Mouse (Mus musculus) T-helper 17 cell (primary cell): ENCODE results near the gene Zdhhc13.

Experiments
- in situ Hi-C, 2 experiments: fragments of 300-600 bp; cut with MboI, MseI; formaldehyde crosslinking; loops; 1 replicate in 1 of 2; 2 replicates in 1 of 2; pipeline ENCODE4 v1.15.1; 2025; ENCODE audit warnings: high pct_unique_total_duplicates in 2 of 2

The Zdhhc13 gene

DNA sequence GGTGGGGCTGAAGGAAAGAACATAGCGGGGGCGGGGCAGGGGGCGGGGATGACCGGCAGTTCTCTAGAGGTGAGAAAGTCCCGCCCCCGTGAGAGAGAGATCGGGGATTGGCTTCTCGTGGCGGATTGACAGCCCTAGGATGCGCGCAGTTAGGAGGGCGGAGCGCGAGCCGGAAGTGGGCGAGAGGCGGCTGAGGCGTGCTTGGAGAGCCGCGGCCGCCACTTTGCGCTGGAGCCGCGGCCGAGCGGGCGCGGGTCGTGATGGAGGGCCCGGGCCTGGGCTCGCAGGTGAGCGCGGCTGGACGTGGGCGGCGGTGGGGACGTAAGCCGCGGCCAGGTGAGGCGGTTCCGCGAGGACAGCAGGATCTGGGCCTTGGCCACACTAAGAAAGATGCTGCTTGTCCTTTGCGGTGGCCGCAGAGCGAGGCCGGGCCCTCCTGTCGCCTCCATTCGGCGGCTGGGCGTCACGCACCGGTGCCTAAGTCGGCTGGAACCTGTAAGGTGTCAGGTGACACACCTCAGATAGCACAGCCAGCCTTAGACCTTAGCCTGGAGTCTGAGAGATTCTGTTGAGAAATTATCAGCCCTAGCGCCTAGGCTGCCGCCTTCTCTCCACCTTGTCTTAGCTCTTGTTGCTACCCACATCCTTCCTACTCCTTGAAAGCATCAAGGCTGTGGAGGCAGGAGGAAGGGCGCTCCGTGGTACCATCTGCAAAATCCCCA is at the start of gene Zdhhc13:
Gene Zdhhc13, plus strand, starts transcription at position 153 of the 722 bp plus-strand sequence.
- in situ Hi-C loops: loop anchor here in 1 of 2 experiments (5.0 kb wide), 1 partner anchor 37 kb away; no protein-coding TSS in a partner anchor

DNA sequence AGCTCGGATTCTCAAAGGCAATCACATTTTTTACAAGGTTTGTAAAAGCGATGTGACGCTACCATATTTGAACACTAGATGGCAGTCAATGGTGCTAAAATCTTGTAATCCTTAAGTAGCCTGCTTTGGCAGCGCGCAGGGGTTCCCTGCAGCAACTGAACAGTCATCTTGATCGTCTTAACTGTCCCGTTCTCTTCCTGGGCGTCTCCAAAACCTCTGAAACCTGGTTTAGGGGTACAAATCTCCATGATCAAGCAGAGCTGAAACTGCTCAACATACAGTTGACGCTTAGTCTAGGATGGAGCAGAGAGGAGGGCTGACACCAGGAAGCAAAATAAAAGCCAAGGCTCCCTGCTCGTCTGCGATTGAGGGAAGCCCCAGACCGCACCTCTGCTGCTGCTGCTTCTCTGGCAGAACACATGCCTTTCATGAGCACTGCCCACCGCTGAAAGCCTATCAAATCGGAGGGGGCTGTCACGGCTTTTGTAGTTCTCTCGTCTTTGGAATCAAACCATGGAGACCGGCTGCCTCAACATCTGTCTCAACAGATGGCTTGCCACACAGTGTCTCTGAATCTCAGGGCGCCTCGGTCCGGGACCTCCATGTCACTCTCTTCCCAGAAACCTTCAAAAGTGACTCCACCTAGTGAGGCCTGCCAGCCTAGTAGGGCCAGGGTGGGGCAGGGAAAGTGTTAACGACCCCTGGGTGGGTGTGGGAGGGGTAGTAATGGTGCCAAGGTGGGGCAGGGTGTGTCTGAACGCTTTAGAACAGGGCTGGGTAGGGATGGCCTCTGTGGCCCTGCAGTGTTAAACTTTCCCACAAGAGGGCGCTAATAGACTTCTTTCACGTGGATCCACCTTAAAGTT is 39.3 kb upstream of the Zdhhc13 start:
- in situ Hi-C loops: loop anchor here (5.0 to 25.0 kb wide), 7 partner anchors 38 to 1662 kb away; partner anchors contain the start of gene Zdhhc13 (in 1 of the 2)

DNA sequence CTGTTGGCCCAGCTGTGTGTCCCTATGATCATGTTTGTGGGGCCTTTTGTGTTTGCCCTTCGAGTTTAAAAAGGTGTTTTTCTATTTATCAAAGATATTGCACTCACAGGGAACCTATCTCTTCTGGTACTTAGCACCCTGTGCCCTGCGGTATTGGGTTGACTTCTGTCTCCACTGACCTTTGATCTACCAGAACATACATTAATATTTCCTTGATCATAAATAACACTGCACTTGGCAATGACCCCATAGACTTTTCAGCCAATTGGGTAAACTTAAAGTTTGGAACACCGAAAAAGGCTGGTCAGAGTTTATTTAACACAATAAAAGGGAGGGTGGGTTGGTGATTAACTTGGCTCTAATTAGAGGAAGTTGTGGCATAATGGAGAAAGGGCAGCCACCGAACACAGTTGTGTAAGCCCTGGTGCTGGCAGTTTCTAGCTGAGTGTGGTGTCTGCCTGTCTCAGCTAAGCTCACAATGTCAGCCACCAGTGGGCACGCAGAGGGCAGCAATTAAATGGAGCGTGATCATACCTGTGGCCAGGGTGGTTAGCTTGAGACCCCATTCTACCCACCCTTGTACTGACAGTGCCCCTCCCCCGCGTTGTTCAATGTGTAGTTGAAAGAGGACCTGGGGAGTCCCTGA is 38.5 kb upstream of the Zdhhc13 start:
- in situ Hi-C loops: loop anchor here (5.0 to 25.0 kb wide), 5 partner anchors 37 to 1663 kb away; partner anchors contain the start of gene Zdhhc13 (in 1 of the 2)

DNA sequence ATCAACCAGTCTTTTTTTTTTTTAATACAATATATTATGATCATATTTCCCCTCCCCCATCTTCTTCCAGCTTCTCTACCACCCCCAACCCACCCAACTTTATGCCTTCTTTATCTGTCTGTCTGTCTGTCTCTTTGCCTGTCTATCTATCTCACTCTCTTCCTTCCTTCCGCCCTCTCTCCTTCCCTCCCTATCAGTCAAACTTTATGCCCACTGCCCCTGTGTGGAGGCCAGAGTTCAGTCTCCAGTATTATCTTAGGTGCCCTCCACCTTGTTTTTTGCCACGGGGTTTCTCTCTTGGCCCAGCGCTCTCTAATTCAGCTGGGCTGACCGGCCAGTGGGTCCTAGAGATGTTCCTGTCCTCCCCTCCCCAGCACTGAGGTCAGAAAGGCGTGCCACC is 37.6 kb upstream of the Zdhhc13 start:
- in situ Hi-C loops: loop anchor here (5.0 to 25.0 kb wide), 5 partner anchors 36 to 1664 kb away; partner anchors contain the start of gene Zdhhc13 (in 1 of the 2)

DNA sequence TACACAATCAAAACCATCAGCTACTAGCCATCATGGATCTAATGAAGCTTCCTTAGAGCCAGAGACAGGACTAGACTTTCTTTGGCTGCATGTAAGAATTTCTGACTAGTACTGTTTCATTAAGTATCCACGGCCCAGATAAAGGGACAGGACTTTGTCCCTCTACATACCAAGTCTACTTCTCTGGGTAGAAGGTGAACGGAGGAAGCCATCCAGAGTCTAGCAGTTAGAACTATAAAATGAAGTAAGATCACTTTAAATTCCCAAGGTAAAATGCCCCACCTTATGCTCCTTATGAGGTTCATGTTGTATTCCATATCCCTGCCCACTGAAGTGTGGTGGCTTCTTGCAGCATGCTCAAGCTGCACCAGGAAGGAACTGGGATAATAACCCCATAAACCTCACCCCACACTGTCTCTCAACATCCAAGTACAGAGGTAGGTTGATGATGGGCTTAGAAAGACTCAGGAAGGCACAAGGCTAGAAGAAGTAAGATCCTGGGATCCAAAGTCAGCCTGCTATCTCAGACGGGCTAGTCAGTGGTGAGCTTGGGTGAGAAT is 34.3 kb upstream of the Zdhhc13 start:
- in situ Hi-C loops: loop anchor here (5.0 to 25.0 kb wide), 5 partner anchors 33 to 1667 kb away; partner anchors contain the start of gene Zdhhc13 (in 1 of the 2)

DNA sequence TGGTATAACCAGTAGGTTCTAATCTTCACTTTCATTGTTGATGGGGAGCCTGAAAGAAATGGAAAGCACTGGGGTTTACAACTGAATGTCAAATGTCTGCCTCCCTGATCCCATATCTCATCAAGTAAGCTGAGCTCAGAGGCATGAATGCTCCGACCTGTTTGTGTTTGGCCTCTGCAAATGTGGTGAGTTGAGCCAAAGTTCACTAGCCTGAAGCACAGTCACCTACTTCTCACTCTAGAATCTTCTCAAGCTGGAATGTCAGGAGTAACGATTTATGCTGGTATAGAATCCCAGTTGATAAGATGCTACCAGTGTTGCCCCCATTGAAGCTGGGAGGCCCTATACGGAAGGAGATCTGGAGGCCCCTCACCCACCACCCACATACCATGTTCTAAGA is 33.0 kb upstream of the Zdhhc13 start:
- in situ Hi-C loops: loop anchor here in 1 of 2 experiments (25.0 kb wide), 1 partner anchor 1669 kb away; no protein-coding TSS in a partner anchor

DNA sequence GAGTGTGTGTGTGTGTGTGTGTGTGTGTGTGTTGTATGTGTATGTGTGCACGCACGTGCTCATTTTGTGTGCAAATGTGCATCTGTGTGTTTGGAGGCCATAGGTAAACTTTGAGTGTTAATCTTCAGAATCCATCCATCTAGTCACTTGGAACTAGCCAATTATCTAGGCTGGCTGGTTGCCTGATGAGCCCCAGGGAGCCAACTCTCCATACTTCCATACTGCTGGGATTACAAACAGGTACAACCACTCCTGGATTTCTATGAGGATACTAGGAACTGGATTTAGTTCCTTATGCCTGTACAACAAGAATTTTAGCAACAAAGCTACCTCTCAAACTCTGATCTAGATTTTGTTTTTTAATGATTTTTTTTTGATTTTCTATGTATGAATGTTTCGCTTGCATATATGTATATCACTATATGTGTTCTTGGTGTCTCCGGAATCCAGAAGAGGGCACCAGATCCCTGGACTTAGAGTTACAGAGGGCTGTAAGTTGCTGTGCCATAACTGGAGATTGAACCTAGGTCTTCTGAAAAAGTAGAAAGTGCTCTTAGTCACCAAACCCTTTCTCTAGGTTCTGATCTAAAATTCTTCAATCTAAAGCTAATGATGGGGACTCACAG is 32.4 kb upstream of the Zdhhc13 start:
- in situ Hi-C loops: loop anchor here in 1 of 2 experiments (25.0 kb wide), 1 partner anchor 1669 kb away; no protein-coding TSS in a partner anchor

DNA sequence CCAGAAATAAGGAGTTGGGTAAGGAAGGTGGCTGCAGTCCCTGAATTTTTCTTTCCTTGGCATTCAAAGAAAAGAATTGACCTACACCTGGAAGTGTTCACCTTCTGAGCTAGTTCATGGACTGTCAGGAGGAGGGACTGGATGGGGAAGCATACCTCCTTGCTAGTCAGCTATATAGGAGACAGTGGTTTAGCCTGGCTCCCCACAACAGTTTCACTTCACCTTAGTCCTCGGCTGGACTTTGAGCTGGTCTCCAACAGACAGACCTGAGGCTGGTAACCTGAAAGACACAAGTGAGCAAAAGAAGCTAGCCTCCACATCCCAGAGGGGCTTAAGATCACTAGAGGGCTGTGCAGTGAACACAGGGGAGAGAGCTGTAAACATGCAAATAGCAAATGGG is 30.7 kb upstream of the Zdhhc13 start:
- in situ Hi-C loops: loop anchor here in 1 of 2 experiments (25.0 kb wide), 1 partner anchor 1671 kb away; no protein-coding TSS in a partner anchor

DNA sequence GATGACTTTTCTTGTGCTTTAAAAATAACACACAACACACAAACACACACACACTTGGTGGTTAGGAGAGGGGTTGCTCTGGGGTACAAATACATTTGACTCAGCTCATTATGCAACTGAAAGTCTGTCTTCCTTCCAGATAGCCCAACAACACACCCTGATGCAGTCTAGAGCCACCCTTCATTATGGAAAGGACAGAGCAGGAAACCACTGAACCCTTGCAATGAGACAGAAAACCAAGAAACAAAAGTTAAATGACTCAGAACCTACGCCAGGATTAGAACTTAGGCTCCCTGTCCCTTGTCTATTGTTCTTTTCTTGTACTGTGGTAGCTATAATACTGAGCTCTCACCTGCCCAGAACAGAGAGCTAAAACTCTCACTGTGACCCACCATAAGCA is 28.0 kb upstream of the Zdhhc13 start:
- in situ Hi-C loops: loop anchor here in 1 of 2 experiments (25.0 kb wide), 1 partner anchor 1673 kb away; no protein-coding TSS in a partner anchor

DNA sequence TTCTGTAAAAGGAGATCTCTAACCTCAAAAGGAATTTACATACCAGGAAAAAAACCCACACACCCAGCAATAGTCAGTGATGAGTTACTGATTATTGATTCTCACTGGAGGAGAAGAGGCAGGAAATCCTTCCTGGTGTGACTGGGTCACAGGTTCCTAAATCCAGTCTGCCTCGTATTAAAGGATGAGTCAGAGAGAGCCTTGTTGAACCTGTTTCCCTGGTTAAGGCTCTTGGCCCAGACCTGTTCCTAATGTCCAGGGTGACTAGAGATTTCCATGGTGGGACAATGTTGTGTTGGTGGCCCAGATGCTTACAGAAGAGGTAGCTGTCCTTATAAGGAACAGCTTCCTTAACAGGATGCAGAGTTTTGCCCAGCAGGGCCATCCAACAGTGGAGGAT is 26.5 kb upstream of the Zdhhc13 start:
- in situ Hi-C loops: loop anchor here in 1 of 2 experiments (25.0 kb wide), 1 partner anchor 1675 kb away; no protein-coding TSS in a partner anchor

DNA sequence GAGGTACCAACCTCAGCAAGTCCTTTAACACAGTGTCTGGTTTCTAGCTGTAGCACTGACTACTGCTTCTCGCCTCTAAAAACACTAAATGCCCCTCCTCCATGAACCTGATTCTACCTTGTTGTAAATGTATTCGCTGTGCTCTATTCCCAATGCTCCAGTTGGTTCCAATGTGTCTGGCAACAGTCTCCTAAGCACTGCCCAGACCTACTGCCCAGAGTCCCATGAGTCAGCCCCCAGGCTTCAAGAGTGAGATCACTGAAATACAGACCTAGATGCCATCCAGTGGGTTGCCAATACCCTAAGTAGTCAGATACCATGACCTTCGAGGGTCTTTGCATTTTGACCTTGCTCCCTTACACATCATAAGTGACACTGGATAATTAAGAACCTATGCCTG is 26.1 kb upstream of the Zdhhc13 start:
- in situ Hi-C loops: loop anchor here in 1 of 2 experiments (25.0 kb wide), 1 partner anchor 1675 kb away; no protein-coding TSS in a partner anchor

DNA sequence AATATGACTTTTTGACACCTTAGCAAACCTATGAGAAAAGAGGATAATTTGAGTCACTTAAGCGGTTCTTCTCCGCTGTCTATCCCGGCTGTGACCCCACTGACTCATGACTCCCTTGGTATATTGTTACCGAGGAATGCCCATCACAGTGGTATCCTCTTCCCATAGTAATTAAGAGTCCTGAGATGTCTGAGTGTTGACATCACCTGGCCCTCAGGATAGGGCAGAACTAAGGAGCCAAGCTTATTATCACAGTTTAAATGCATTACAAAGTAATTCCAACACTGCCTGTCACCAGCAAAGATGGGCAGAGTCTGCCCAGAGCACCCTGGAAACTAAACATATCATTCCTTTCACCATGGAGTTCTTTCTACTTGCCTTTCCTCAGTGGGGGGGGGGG is 22.8 kb upstream of the Zdhhc13 start:
- in situ Hi-C loops: loop anchor here in 1 of 2 experiments (25.0 kb wide), 1 partner anchor 1679 kb away; no protein-coding TSS in a partner anchor

DNA sequence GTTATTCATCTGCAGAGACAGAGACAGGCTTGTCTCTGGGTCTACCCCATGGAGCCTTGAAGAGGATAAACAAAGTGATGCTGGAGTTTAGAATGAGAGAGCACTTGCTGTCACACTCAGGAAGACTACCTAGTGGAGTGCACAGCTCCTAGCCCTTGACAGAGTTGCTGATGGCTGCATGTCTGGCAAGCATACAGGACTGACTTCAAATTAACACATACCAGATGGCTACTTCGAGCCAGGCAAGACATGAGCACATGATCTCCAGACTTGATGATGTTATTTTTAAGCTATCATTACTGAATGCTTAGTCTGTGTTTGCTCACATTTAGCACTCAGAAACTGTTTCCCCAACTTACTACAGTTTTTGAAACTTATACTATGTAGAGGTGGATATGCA is 19.1 kb upstream of the Zdhhc13 start:
- in situ Hi-C loops: loop anchor here in 1 of 2 experiments (25.0 kb wide), 1 partner anchor 1682 kb away; no protein-coding TSS in a partner anchor

DNA sequence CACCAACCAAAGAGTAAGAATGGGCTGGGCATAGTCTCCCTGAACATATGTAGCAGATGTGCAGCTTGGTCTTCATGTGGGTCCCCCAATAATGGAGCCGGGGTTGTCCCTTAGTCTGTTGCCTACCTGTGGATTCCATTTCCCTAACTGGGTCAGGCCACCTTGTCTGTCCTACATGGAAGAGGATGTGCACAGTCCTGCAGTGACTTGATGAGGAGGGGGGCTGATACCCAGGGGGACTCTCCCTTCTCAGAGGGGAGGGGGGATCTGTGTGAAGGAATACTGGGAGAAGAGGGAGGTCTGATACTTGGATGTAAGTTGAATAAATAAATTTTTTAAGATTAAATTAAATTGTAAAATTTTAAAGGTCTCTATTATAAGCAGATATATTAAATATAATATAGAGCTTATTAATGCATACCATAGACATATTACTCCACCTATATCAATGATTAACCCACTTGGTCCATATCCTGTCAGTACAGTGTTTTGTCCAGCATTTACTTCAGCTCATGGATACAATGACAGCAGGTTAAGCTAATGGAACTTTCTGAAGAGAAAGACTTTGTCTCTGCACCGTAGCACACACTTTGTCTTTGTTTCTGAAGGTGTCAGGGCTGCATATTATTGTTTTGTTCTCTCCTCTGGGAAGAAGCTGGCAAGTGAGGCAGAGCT is 16.6 kb upstream of the Zdhhc13 start:
- in situ Hi-C loops: loop anchor here in 1 of 2 experiments (25.0 kb wide), 1 partner anchor 1685 kb away; no protein-coding TSS in a partner anchor

DNA sequence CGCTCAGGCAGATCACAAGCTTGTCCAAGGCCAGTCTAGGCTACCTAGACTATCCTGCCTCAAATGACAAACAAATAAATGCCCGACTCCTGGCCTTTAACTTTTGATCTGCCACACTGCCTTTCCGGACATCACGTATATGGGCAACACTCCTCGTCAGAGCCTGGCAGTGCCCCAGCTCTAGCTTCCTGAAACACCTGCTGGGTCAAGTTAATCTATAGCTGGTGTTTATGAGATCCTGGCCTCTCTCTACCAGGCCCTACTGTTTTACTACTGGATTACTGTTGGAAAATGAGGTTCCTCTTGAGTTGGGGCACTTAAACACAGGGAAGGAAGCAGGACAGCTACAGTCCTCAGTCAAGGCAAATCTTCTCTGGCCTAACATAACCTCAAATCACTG is 15.5 kb upstream of the Zdhhc13 start:
- in situ Hi-C loops: loop anchor here in 1 of 2 experiments (25.0 kb wide), 1 partner anchor 1686 kb away; no protein-coding TSS in a partner anchor

DNA sequence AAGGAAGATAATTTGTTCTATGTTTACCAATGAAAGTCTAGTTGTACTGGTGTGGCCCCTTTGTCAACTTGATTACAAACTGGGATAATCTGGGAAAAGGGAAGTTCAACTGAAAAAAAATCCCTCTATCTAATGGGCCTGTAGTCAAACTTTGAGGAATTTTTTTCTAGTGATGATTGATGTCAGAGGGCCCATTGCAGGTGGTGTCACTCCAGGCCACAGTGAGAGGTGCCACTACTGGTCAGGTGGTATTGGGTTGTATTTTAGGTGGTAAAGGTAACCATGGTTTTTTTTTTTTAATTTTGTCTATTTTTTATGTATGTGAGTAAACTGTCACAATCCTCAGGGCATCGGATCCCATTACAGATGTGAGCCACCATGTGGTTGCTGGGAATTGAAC is 14.2 kb upstream of the Zdhhc13 start:
- in situ Hi-C loops: loop anchor here in 1 of 2 experiments (25.0 kb wide), 1 partner anchor 1687 kb away; no protein-coding TSS in a partner anchor

DNA sequence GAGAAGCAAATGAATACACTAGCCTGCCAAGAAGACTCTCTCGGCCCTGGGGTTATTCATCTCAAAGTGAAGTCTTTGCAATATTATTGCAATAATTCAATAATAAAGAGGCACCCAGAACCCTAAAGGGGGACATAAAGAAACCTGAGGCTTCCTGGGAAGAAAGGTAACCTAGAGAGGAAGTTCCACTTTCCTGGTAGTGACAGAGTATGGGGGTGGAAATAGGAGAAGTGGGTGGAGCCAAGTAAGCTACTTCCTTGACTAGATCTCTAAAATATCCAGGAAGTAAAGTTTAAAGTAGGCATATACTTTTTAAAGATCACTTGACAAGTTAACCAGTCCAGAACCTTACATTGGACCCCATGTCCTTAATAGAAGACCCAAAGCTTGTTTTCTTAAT is 13.4 kb upstream of the Zdhhc13 start:
- in situ Hi-C loops: no loop called here

DNA sequence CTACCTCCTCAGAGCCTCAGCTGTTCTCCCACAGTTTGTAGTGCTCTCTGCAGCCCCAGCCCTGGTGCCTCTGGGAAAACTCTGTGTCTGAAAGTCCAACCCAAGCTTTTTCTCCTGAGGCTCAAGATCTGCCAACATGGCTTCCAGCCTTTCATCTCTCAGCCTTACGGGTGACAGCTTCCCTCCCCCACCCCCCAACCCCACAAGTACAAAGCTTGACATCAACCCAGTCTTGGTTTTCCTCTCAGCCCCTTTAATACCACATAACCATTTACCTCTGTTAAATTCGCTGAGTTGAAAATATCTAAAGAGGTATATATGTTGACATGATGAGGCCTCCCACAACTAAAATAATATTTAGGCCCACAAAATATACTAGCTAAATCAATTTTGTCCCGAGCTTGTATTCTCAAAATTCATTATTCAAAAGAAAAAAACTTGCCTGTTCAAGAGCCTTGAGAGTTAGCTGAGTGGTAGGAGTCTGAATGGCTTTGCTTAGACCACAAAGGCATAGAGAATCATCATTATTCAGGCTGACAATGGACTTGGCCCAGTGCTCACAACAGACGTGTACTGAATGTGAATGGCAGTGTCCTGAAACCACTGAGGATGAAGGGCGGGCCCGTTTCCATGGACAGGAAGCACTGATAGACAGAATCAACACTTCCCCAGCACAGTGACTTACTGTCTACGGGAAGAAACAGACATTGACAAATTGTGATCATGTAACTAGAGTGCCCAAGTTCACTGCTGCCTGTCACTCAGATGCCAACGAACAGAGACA is 10.9 kb upstream of the Zdhhc13 start:
- in situ Hi-C loops: no loop called here
